Mouse (Mus musculus) limb, embryonic 14.5 days (tissue): ENCODE data around the gene Cdkl1. TPM values are rescaled to one million over a fixed set of nuclear protein-coding genes. Genes with fewer than 3 reads are reported as not detected.
A peak's percentile ranks its signal among the peaks of the same experiment; 100 is the strongest.

ENCODE experiments used
- ATAC-seq: fragments of 200-750 bp; cut with Nextera tagmentation; 2 replicates; pipeline ENCODE4 v1.8.0; 2017; ENCODE audit warnings: low read depth, moderate number of reproducible peaks, moderate TSS enrichment; ENCODE audit not compliant: low FRiP score
- DNase-seq: peaks from one replicate; pipeline ENCODE4 v3.0.0-alpha.2; 2015; ENCODE audit warnings: low spot score
- H3K27ac ChIP-seq: fragments of 300-500 bp; sonication (generic); replicated peaks from 2 replicates; pipeline ENCODE4 v1.5.1; 2014; ENCODE audit warnings: low read depth, mild to moderate bottlenecking, low read length, moderate library complexity, mixed read lengths
- H3K27me3 ChIP-seq: fragments of 300-500 bp; sonication (generic); 2 replicates; pipeline ENCODE4 v1.6.1; 2014; ENCODE audit warnings: low read length, mixed read lengths; ENCODE audit not compliant: control insufficient read depth, insufficient read depth
- H3K36me3 ChIP-seq: fragments of 300-500 bp; sonication (generic); 2 replicates; pipeline ENCODE4 v1.6.1; 2014; ENCODE audit warnings: mild to moderate bottlenecking, low read length, moderate library complexity, mixed read lengths; ENCODE audit not compliant: control insufficient read depth, insufficient read depth
- H3K4me1 ChIP-seq: fragments of 300-500 bp; sonication (generic); 2 replicates; pipeline ENCODE4 v1.6.1; 2014; ENCODE audit warnings: antibody characterized with exemption, low read length, mixed read lengths; ENCODE audit not compliant: control insufficient read depth, insufficient read depth
- H3K4me2 ChIP-seq: fragments of 300-500 bp; sonication (generic); replicated peaks from 2 replicates; pipeline ENCODE4 v1.6.1; 2014; ENCODE audit warnings: low read depth, mild to moderate bottlenecking, low read length, moderate library complexity; ENCODE audit not compliant: severe bottlenecking
- H3K4me3 ChIP-seq: fragments of 300-500 bp; sonication (generic); replicated peaks from 2 replicates; pipeline ENCODE4 v1.5.1; 2014; ENCODE audit warnings: low read length
- H3K9ac ChIP-seq: fragments of 300-500 bp; sonication (generic); 2 replicates; pipeline ENCODE4 v1.6.1; 2014; ENCODE audit warnings: mild to moderate bottlenecking, low read depth, low read length, moderate library complexity; ENCODE audit not compliant: severe bottlenecking
- H3K9me3 ChIP-seq: fragments of 300-500 bp; sonication (generic); 2 replicates; pipeline ENCODE4 v1.6.1; 2016; ENCODE audit warnings: low read length; ENCODE audit not compliant: control insufficient read depth
- POLR2A ChIP-seq: fragments of 200-500 bp; IDR thresholded peaks from 2 replicates; pipeline ENCODE4 v1.8.0; 2012; ENCODE audit warnings: inconsistent platforms, mild to moderate bottlenecking, moderate library complexity, borderline replicate concordance; ENCODE audit not compliant: insufficient read depth, insufficient read length; ENCODE audit errors: extremely low read depth
- WGBS: fragments of 180-500 bp; shearing (Covaris S2); extraction: QIAGEN DNeasy Blood & Tissue Kit; methylation state at CpG from one replicate; pipeline ENCODE4 v1.1.7; 2014; 5-methylcytosine and 5-hydroxymethylcytosine counted together
- polyA plus RNA-seq, 2 experiments: library from polyadenylated mRNA; depleted of rRNA in 1 of 2; stranded (reverse) in 1 of 2; unstranded in 1 of 2; fragments of >200 nt; fragmentation: Nextera tagmentation in 1 of 2; extraction: Ambion mirVana in 1 of 2; gene quantifications; 2 replicates each; pipeline versions ENCODE4 v1.2.1 to v1.2.3; 2012 to 2014

Cdkl1 gene
- polyA plus RNA-seq (2012; rRNA removed), result 0.86 and 1.9 TPM in 2 replicates
- 1.7 and 2.2 TPM in 2 replicates for polyA plus RNA-seq (2014; fragmentation: Nextera tagmentation; extraction: Ambion mirVana)

DNA sequence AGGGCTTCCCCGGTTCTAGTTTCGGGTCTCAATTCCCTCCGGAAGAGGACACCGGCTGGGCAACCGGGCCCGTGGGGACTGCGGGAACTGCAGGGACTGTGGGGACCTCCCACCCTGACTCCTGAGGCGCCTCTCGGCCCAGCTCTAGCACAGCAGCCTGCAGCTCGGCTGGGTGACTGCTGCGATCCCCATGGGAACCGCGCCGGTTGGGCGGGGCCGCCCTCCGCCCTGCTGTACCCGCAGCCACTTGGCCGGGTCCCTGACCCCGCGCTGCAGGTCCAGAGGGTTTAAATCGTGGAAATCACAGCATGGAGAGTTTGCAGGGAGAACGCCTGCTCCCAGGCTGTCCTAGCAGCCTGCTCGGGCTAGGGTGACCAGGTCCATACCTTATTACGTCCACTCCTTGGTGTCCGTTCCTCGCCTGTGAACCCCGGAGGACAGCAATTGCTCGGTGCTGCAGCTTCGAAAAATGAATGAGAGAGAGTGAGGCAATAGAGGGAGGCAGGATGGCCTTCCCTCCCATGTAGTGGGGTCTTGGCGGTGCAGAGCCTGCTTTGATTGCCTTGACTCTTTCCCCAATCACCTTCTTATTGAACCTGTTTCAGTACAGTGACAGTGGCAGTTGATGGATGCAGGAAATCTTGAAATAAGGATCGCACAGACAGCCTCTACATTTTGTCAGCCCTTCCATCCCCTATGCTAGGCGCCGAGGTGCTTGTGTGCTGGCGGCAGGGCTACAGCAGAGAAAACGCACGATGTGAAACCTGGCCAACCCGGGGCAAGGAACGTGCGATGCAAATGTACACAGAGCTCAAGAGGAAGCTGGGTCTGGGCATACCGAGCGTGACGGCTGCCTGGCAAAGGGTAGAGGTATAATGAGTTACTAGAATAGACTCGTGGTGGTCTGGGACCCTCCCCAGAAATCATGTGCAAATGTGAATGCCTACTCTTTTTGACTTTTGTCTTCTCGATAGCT, at the start of gene Cdkl1:
TSS of gene Cdkl1 (minus strand) at position 738 of the 976 bp plus-strand sequence.
- Histone ChIP-seq H3K4me3 (peak within 1 kb of the TSS; percentile 51), H3K9ac (peak within 1 kb of the TSS; percentile 59), H3K4me1 (peaks cover 13% of the 10 kb centered on the region), H3K4me2 (peak within 1 kb of the TSS; percentile 99), H3K9me3 (no peaks in the 10 kb centered on the region), H3K36me3 (no peaks in the 10 kb centered on the region), H3K27ac (no peak within 1 kb of the TSS), H3K27me3 (peaks cover 7% of the 10 kb centered on the region)
- ATAC-seq (no peak), DNase-seq (no peak)
- WGBS, result 3% methylated on average over 45 of the region's 45 CpGs
- no peak for TF ChIP-seq POLR2A

DNA sequence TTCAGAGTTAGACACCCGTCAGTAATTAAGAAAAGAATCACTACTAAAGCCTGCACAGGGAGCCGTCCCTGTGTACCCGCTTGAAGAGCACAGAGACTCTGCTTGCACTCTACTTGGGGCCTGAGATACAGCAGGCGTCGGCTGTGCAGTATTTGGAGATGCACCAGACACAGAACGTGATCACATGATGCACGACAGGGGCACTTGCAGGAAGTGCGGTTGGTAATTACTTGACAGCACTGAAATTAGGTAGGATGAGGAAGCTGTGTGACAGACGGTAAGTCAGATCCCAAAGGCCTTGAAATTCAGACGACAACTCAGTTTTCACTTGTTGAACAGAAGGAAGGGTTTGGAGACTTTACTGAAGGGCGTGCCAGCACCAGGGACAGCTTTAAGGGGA, 47.3 kb upstream of the Cdkl1 start:
- Histone ChIP-seq H3K4me3 (no peak overlapping the region), H3K9ac (no peak overlapping the region), H3K9me3 (no peaks in the 10 kb centered on the region), H3K4me1 (no peaks in the 10 kb centered on the region), H3K27me3 (no peaks in the 10 kb centered on the region), H3K36me3 (peaks cover 80% of the 10 kb centered on the region), H3K4me2 (no peak overlapping the region), H3K27ac (no peak overlapping the region)
- DNase-seq, result no peak
- no peak for TF ChIP-seq POLR2A
- no peak for ATAC-seq
- 76% methylated on average over 11 of the region's 11 CpGs for WGBS

DNA sequence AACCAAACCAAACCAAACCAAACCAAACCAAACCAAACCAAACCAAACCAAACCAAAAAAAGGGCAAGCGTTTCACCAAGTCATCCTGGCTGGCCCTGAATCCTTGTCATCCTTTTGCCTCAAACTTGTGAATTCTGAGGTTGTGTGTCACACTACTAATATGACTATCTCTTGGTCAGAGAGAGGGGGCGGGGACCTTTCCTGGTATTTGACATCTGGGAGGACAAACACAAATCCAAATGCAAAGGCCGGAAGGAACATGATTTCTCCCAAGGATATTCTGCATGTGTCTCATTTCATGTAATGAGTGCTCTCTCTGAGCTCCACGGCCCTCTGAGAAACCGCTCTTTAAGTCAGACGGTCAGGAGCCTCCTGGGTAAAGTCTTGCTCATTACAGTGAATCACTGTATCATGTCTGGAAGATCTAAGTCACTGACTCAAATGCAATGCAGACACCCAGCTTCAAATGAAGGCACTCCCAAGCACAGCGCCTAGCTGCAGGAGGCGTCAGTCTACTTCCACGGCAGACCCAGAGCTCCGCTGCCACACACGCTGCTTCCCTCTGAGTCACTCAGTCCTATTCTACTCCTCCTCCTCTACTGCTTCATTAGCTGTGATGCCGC, 43.0 kb upstream of the Cdkl1 start:
- Histone ChIP-seq H3K27me3 (no peaks in the 10 kb centered on the region), H3K9me3 (no peaks in the 10 kb centered on the region), H3K36me3 (peaks cover 71% of the 10 kb centered on the region), H3K4me2 (no peak overlapping the region), H3K27ac (no peak overlapping the region), H3K4me1 (no peaks in the 10 kb centered on the region), H3K9ac (no peak overlapping the region), H3K4me3 (no peak overlapping the region)
- WGBS, result 78% methylated on average over 12 of the region's 12 CpGs
- no peak for ATAC-seq
- TF ChIP-seq POLR2A, result no peak
- DNase-seq, result no peak

DNA sequence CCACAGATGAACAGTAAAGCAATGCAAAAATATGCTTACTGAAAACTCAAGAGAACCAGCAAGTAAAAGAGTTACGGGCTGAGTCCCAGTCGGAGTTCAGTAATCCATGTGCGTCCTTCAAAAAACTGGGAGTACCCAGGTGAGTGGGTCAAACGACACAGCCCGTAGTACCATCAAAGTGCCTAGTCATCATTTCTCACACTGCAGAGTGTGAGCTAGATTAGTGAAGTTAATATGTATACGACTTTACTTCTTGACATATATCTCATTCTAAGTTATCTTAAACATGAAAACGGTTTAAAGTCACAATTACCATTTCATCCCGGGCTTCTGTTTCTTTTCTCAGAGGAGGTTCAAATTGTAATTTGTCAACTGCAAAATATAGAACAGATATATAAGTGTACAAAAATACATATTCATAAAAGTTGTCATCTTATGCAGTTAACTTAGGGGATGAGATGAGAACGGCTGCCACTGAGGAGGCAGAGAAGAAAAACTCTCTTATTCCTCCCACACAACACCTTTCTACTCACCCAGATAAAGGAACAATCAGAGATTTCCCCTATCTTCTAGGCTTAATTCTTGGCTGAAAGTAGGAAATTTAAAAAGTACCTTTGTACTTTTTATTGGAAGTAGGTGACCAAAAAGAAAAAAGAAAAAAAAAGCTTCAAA, 40.3 kb upstream of the Cdkl1 start:
- H3K4me3 ChIP-seq, result no peak overlapping the region
- ATAC-seq (no peak), DNase-seq (no peak)
- H3K27me3 ChIP-seq, result no peaks in the 10 kb centered on the region
- H3K4me1 ChIP-seq, result no peaks in the 10 kb centered on the region
- TF ChIP-seq POLR2A, result no peak
- no peak overlapping the region for H3K9ac ChIP-seq
- H3K4me2 ChIP-seq, result no peak overlapping the region
- H3K27ac ChIP-seq, result no peak overlapping the region
- 91% methylated on average over 9 of the region's 9 CpGs for WGBS
- H3K36me3 ChIP-seq, result peaks cover 68% of the 10 kb centered on the region
- no peaks in the 10 kb centered on the region for H3K9me3 ChIP-seq

DNA sequence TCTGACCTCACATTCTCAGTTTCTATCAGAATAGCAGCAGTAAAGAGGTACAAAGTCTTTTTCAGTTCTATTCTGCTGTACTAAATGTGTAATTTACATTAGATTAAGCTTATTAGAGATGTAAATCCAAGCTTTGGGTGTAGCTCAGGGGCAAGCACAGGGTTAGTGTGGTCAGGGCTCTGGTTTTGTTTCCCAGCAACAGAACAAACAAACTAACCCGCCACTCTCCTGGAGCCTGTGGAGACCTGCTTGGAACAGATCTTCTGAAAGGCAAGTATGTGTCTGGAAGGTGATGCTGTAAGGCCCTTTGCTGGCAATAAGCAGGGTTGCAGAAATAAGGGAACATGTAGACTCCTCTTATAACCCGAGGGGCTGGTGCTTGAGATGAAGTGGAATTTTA, 37.1 kb upstream of the Cdkl1 start:
- Histone ChIP-seq H3K4me2 (no peak overlapping the region), H3K4me3 (no peak overlapping the region), H3K27me3 (no peaks in the 10 kb centered on the region), H3K4me1 (no peaks in the 10 kb centered on the region), H3K27ac (no peak overlapping the region), H3K9ac (no peak overlapping the region), H3K9me3 (no peaks in the 10 kb centered on the region), H3K36me3 (peaks cover 67% of the 10 kb centered on the region)
- TF ChIP-seq POLR2A, result no peak
- ATAC-seq (no peak), DNase-seq (no peak)
- 82% methylated on average over 2 of the region's 2 CpGs for WGBS
